Mouse (Mus musculus) intestine, embryonic 15.5 days (tissue): Measurements from ENCODE around the gene Hoxa13. TPM values are rescaled to one million over a fixed set of nuclear protein-coding genes. Genes with fewer than 3 reads are reported as not detected.

Experiments
- microRNA counts: library from miRNA; unstranded; fragments of <30 nt; microRNA quantifications from one replicate; lab custom pipeline; 2016
- polyA plus RNA-seq: library from polyadenylated mRNA; unstranded; fragments of >200 nt; fragmentation: Nextera tagmentation; extraction: Ambion mirVana; gene quantifications from 2 replicates; pipeline ENCODE4 v1.2.1, GENCODE M21; 2015

Hoxa13 gene
- polyA plus RNA-seq, 1 experiment from 2014 or later = 0.59 TPM

MicroRNA genes within 50 kb of the gene (microRNA counts, 519-probe panel; counts per million panel counts)
- 3,365 counts per million, percentile 83 among the panel's probes with 10 or more counts for microRNA mmu-miR-196b (lab: Ali Mortazavi, UCI)

Other genes with a start within 250 kb of the Hoxa13 start
- gene Skap2, start 248.3 kb downstream of the Hoxa13 start, polyA plus RNA-seq = 37.0 and 40.3 TPM in 2 replicates
- 0.86 and 1.2 TPM in 2 replicates for gene Hoxa1, start 102.6 kb downstream of the Hoxa13 start, polyA plus RNA-seq
- gene Hoxa2, start 96.0 kb downstream of the Hoxa13 start, polyA plus RNA-seq = 7.4 and 8.6 TPM in 2 replicates
- 1.9 and 2.0 TPM in 2 replicates for gene 5730596B20Rik, start 83.4 kb downstream of the Hoxa13 start, polyA plus RNA-seq
- 3.7 and 4.5 TPM in 2 replicates for gene Hoxa4, start 69.1 kb downstream of the Hoxa13 start, polyA plus RNA-seq
- gene Hoxa5, start 56.3 kb downstream of the Hoxa13 start, polyA plus RNA-seq = 22.9 and 25.1 TPM in 2 replicates
- 2.2 and 2.3 TPM in 2 replicates for gene Hoxa6, start 52.2 kb downstream of the Hoxa13 start, polyA plus RNA-seq
- 5.8 and 6.2 TPM in 2 replicates for gene Hoxa3, start 47.5 kb downstream of the Hoxa13 start, polyA plus RNA-seq
- not detected in 2 replicates for gene Gm28308, start 47.5 kb downstream of the Hoxa13 start, polyA plus RNA-seq
- 7.5 and 9.4 TPM in 2 replicates for gene Hoxa7, start 39.0 kb downstream of the Hoxa13 start, polyA plus RNA-seq
- gene Hoxa9, start 29.8 kb downstream of the Hoxa13 start, polyA plus RNA-seq = 5.3 and 6.3 TPM in 2 replicates
- gene Hoxa10, start 20.0 kb downstream of the Hoxa13 start, polyA plus RNA-seq = 11.4 and 20.2 TPM in 2 replicates
- 2.0 and 3.3 TPM in 2 replicates for gene Hoxa11, start 15.1 kb downstream of the Hoxa13 start, polyA plus RNA-seq
- 0.05 and 0.20 TPM in 2 replicates for gene Evx1, start 52.6 kb upstream of the Hoxa13 start, polyA plus RNA-seq